Mouse (Mus musculus) gastrocnemius, adult 18-20 months (tissue): Measurements from ENCODE around the gene Ppfia1. TPM values are rescaled to one million over a fixed set of nuclear protein-coding genes. Genes with fewer than 3 reads are reported as not detected.
A peak's percentile ranks its signal among the peaks of the same experiment; 100 is the strongest.

ENCODE experiments used
- DNase-seq: peaks from one replicate; pipeline ENCODE4 v3.0.0; 2021; ENCODE audit warnings: low spot score
- total RNA-seq, 2 experiments: library from RNA; stranded (reverse); gene quantifications; 2 replicates each; pipeline ENCODE4 v1.2.3; 2021

Gene Ppfia1
- total RNA-seq, 2 experiments from 2014 or later: 24.7 to 25.8 TPM

GRCm38 (mm10) chr7:144550811-144551210 is 2.7 kb downstream of the Ppfia1 start:
- DNase-seq: no peak

GRCm38 (mm10) chr7:144549904-144550566 is 3.5 kb downstream of the Ppfia1 start:
- no peak for DNase-seq

GRCm38 (mm10) chr7:144545231-144545630 is 8.3 kb downstream of the Ppfia1 start:
- peak; percentile 84 for DNase-seq

- DNase-seq: no peak
Observed at GRCm38 (mm10) chr7:144541351-144541750, 12.2 kb downstream of the Ppfia1 start.

- DNase-seq: no peak
Observed at GRCm38 (mm10) chr7:144539146-144539545, 14.4 kb downstream of the Ppfia1 start.

GRCm38 (mm10) chr7:144538030-144538644 is 15.4 kb downstream of the Ppfia1 start:
- no peak for DNase-seq

- no peak for DNase-seq
Observed at GRCm38 (mm10) chr7:144536367-144536766, 17.2 kb downstream of the Ppfia1 start.

- no peak for DNase-seq
Observed at GRCm38 (mm10) chr7:144534773-144535172, 18.8 kb downstream of the Ppfia1 start.

GRCm38 (mm10) chr7:144531585-144532378 is 21.7 kb downstream of the Ppfia1 start:
- DNase-seq: no peak

- DNase-seq: no peak
Observed at GRCm38 (mm10) chr7:144529851-144530250, 23.7 kb downstream of the Ppfia1 start.

- peak; percentile 76 for DNase-seq
Observed at GRCm38 (mm10) chr7:144527723-144528221, 25.8 kb downstream of the Ppfia1 start.

- no peak for DNase-seq
Observed at GRCm38 (mm10) chr7:144526649-144527048, 26.9 kb downstream of the Ppfia1 start.

- DNase-seq: no peak
Observed at GRCm38 (mm10) chr7:144524427-144525191, 28.9 kb downstream of the Ppfia1 start.

GRCm38 (mm10) chr7:144523415-144523814 is 30.1 kb downstream of the Ppfia1 start:
- no peak for DNase-seq

- DNase-seq: no peak
Observed at GRCm38 (mm10) chr7:144521927-144522326, 31.6 kb downstream of the Ppfia1 start.

- no peak for DNase-seq
Observed at GRCm38 (mm10) chr7:144519852-144520251, 33.7 kb downstream of the Ppfia1 start.

- DNase-seq: no peak
Observed at GRCm38 (mm10) chr7:144516711-144517110, 36.8 kb downstream of the Ppfia1 start.

GRCm38 (mm10) chr7:144509090-144509489 is 44.4 kb downstream of the Ppfia1 start:
- DNase-seq: no peak

- DNase-seq: no peak
Observed at GRCm38 (mm10) chr7:144506807-144507206, 46.7 kb downstream of the Ppfia1 start.

- DNase-seq: no peak
Observed at GRCm38 (mm10) chr7:144503959-144504358, 49.6 kb downstream of the Ppfia1 start.

GRCm38 (mm10) chr7:144492931-144493330 is 60.6 kb downstream of the Ppfia1 start:
- DNase-seq: no peak
